Mouse (Mus musculus) brain, embryonic 14.5 days (tissue): ENCODE results near the gene Upp2.

ENCODE experiments used
- CTCF ChIP-seq: fragments of 200-500 bp; IDR thresholded peaks from 2 replicates; pipeline ENCODE4 v1.5.1; 2012; ENCODE audit warnings: inconsistent platforms, mild to moderate bottlenecking, moderate library complexity, borderline replicate concordance; ENCODE audit not compliant: insufficient read depth, insufficient read length; ENCODE audit errors: extremely low read depth
- POLR2A ChIP-seq: fragments of 200-500 bp; IDR thresholded peaks from 2 replicates; pipeline ENCODE4 v1.6.1; 2012; ENCODE audit warnings: mild to moderate bottlenecking, inconsistent platforms, borderline replicate concordance; ENCODE audit not compliant: poor library complexity, insufficient read depth, insufficient read length, severe bottlenecking; ENCODE audit errors: extremely low read depth

DNA sequence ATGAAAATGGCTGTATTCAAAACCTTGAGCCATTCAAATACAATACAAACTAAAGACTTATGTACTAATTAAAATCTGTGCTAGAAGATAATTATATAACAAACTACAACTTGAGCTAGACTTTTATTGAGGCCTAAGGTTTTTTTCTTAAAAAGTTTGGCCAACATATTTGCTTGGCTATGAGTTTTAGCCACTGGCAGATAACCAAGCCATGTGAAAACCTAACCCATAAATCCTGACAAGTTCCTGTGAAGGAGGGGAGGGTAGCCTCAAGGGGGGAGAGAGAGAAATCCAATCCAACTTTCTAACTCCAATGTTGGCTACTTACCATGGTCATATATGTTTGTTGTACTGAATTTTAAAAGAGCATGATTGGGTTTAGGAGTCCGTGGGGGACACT is 48.6 kb upstream of the Upp2 start:
- no peak for TF ChIP-seq CTCF
- TF ChIP-seq POLR2A, result no peak
